Mouse (Mus musculus): ENCODE data around the gene Scgb2b26.
A peak's percentile ranks its signal among the peaks of the same experiment; 100 is the strongest.
"Not testable (repeated sequence)": the region's sequence is repeated elsewhere in the genome, so short reads cannot be mapped to it uniquely, and the experiment has no call there.

- peak; percentile 59 for TF ChIP-seq CTCF (IDR thresholded peaks at IDR 0.05)
- not testable (repeated sequence) for TF ChIP-seq EP300 (IDR thresholded peaks at IDR 0.05)
Observed at GRCm38 (mm10) chr7:33982281-33982680, 37.4 kb upstream of the Scgb2b26 start.

All from lung, postnatal 0 days (tissue).